Mouse (Mus musculus) kidney, adult 2 months (tissue): ENCODE results near the gene Bptf. TPM values are rescaled to one million over a fixed set of nuclear protein-coding genes. Genes with fewer than 3 reads are reported as not detected.

ENCODE experiments used
- DNase-seq: peaks from one replicate; pipeline ENCODE4 v3.0.0; 2021
- H3K27ac ChIP-seq: fragments of 200-500 bp; 2 replicates; pipeline ENCODE4 v1.5.1; 2012; ENCODE audit warnings: low read depth, low read length, control low read depth, inconsistent platforms; ENCODE audit not compliant: insufficient read depth
- H3K27me3 ChIP-seq: fragments of 200-500 bp; replicated peaks from 2 replicates; pipeline ENCODE4 v1.6.1; 2012; ENCODE audit warnings: mild to moderate bottlenecking, moderate library complexity, low read length, inconsistent platforms; ENCODE audit not compliant: control insufficient read depth, insufficient read depth
- H3K36me3 ChIP-seq: fragments of 200-500 bp; 2 replicates; pipeline ENCODE4 v1.6.1; 2012; ENCODE audit warnings: mild to moderate bottlenecking, moderate library complexity, low read length, inconsistent platforms; ENCODE audit not compliant: control insufficient read depth, insufficient read depth
- H3K4me1 ChIP-seq: fragments of 200-500 bp; 2 replicates; pipeline ENCODE4 v1.6.1; 2011; ENCODE audit warnings: low read length; ENCODE audit not compliant: control insufficient read depth, insufficient read depth
- H3K4me3 ChIP-seq: fragments of 200-500 bp; 2 replicates; pipeline ENCODE4 v1.5.1; 2011; ENCODE audit warnings: mild to moderate bottlenecking, low read depth, low read length, control low read depth; ENCODE audit not compliant: insufficient read depth
- CTCF ChIP-seq: fragments of 200-500 bp; conservative IDR thresholded peaks from 2 replicates; pipeline ENCODE4 v1.5.1; 2011; ENCODE audit warnings: low read depth, mild to moderate bottlenecking, control low read depth, low read length, moderate library complexity, mixed read lengths; ENCODE audit not compliant: insufficient read depth, insufficient read length
- POLR2A ChIP-seq: fragments of 200-500 bp; IDR thresholded peaks from one replicate; pipeline ENCODE4 v1.6.1; 2011; ENCODE audit warnings: low read depth, low read length, control low read depth
- WGBS: fragments of 180-500 bp; shearing (Covaris S2); methylation state at CpG from one replicate; pipeline ENCODE4 v1.1.7; 2018; 5-methylcytosine and 5-hydroxymethylcytosine counted together
- polyA plus RNA-seq: library from polyadenylated mRNA; depleted of rRNA; stranded (reverse); fragments of >200 nt; gene quantifications from 2 replicates; pipeline ENCODE4 v1.2.3, GENCODE M21; 2012

Gene Bptf
- polyA plus RNA-seq, 1 experiment, result 16.7 TPM

GRCm38 (mm10) chr11:107011669-107012323 lies 120.1 kb downstream of the Bptf start:
- 23% methylated on average over 18 of the region's 18 CpGs for WGBS
- TF ChIP-seq POLR2A (no peak), CTCF (no peak)

GRCm38 (mm10) chr11:107011171-107011570 lies 120.8 kb downstream of the Bptf start:
- no peaks in the 10 kb centered on the region for H3K27me3 ChIP-seq
- H3K4me1 ChIP-seq, result peaks cover 3% of the 10 kb centered on the region
- TF ChIP-seq CTCF, result no peak
- no peak for TF ChIP-seq POLR2A
- WGBS, result 75% methylated on average over 7 of the region's 7 CpGs
- no peak for DNase-seq
- H3K4me3 ChIP-seq, result no peak overlapping the region
- H3K36me3 ChIP-seq, result no peaks in the 10 kb centered on the region
- no peak overlapping the region for H3K27ac ChIP-seq

More at GRCm38 (mm10) chr11:107011669-107012323, 120.1 kb downstream of the Bptf start:
- no peaks in the 10 kb centered on the region for H3K36me3 ChIP-seq
- H3K27me3 ChIP-seq, result no peaks in the 10 kb centered on the region
- H3K4me3 ChIP-seq, result peak overlapping the region; percentile 68
- peak overlapping the region; percentile 97 for H3K27ac ChIP-seq
- H3K4me1 ChIP-seq, result peaks cover 3% of the 10 kb centered on the region
- DNase-seq, result peak; percentile 26

- H3K27ac ChIP-seq, result no peak overlapping the region
- no peaks in the 10 kb centered on the region for H3K36me3 ChIP-seq
- no peak for DNase-seq
- TF ChIP-seq CTCF (no peak), POLR2A (no peak)
- H3K27me3 ChIP-seq, result no peaks in the 10 kb centered on the region
- peaks cover 3% of the 10 kb centered on the region for H3K4me1 ChIP-seq
- no peak overlapping the region for H3K4me3 ChIP-seq
- 98% methylated on average over 3 of the region's 3 CpGs for WGBS
These were observed 121.5 kb downstream of the Bptf start for GRCm38 (mm10) chr11:107010447-107010846.

GRCm38 (mm10) chr11:107005538-107005937 lies 126.4 kb downstream of the Bptf start:
- no peaks in the 10 kb centered on the region for H3K27me3 ChIP-seq
- H3K4me1 ChIP-seq, result peaks cover 9% of the 10 kb centered on the region; the same call in 1 of the 2 replicates
- TF ChIP-seq CTCF (no peak), POLR2A (no peak)
- WGBS, result 78% methylated on average over 1 of the region's 1 CpGs
- DNase-seq, result peak; percentile 17
- no peak overlapping the region for H3K27ac ChIP-seq
- no peaks in the 10 kb centered on the region for H3K36me3 ChIP-seq
- no peak overlapping the region for H3K4me3 ChIP-seq

GRCm38 (mm10) chr11:107001760-107002675 lies 129.9 kb downstream of the Bptf start:
- DNase-seq, result peak; percentile 81
- no peaks in the 10 kb centered on the region for H3K27me3 ChIP-seq
- H3K4me3 ChIP-seq, result no peak overlapping the region
- WGBS, result 52% methylated on average over 8 of the region's 8 CpGs
- peaks cover 11% of the 10 kb centered on the region; the same call in 1 of the 2 replicates for H3K4me1 ChIP-seq
- 0 out of 2 replicates have a peak overlapping the region, but pooled peaks have one; percentile 19 for H3K27ac ChIP-seq
- no peaks in the 10 kb centered on the region for H3K36me3 ChIP-seq
- TF ChIP-seq CTCF, result no peak
- TF ChIP-seq POLR2A, result no peak

GRCm38 (mm10) chr11:106999949-107000513 lies 131.9 kb downstream of the Bptf start:
- peak overlapping the region; percentile 42 for H3K4me3 ChIP-seq

More at GRCm38 (mm10) chr11:106999949-107000513, 131.9 kb downstream of the Bptf start:
- Histone ChIP-seq H3K27me3 (no peaks in the 10 kb centered on the region), H3K4me1 (peaks cover 11% of the 10 kb centered on the region; the same call in 1 of the 2 replicates), H3K36me3 (peaks cover 4% of the 10 kb centered on the region; the same call in 1 of the 2 replicates), H3K27ac (peak overlapping the region; percentile 95; the same call in 1 of the 2 replicates)
- no peak for DNase-seq
- WGBS, result 87% methylated on average over 9 of the region's 9 CpGs
- TF ChIP-seq POLR2A (no peak), CTCF (no peak)
